Mouse (Mus musculus) bone marrow, adult 2 months (tissue): ENCODE data around the gene Klc4.

ENCODE experiments used
- CTCF ChIP-seq: fragments of 200-500 bp; IDR thresholded peaks from 2 replicates; pipeline ENCODE4 v1.5.1; 2011; ENCODE audit warnings: low read length, control low read depth; ENCODE audit not compliant: control insufficient read depth, insufficient read depth
- POLR2A ChIP-seq: fragments of 200-500 bp; IDR thresholded peaks from 2 replicates; pipeline ENCODE4 v1.6.1; 2011; ENCODE audit warnings: low read depth, mild to moderate bottlenecking, control low read depth, low read length, borderline replicate concordance; ENCODE audit not compliant: control insufficient read depth

DNA sequence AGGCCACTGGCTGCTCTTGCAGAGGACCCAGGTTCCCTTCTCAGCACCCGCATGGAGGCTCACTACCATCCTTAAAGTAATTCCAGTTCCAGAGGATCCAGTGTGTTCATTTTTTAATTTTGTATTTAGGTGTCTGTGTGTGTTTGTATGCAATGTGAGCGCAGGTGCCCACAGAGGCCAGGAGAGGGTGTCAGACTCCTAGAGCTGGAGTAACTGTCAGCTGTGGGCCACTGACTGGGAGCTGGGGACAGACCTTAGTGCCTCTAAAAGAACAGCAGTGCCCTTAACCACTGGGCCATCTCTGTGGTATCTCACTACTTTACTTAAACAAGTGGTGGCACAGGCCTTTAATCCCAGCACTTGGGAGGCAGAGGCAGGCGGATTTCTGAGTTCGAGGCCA is 42.6 kb downstream of the Klc4 start:
- no peak for TF ChIP-seq CTCF
- no peak for TF ChIP-seq POLR2A
